Mouse (Mus musculus) limb, embryonic 10.5 days (tissue): ENCODE measurements at regions not wholly inside any gene's neighbourhood (a gene's known extent, or its start where the extent isn't known, plus 50 kb on each side); places are given as distances from the start of the nearest gene placed in this dataset. TPM values are rescaled to one million over a fixed set of nuclear protein-coding genes. Genes with fewer than 3 reads are reported as not detected.

Experiments
- DNase-seq: peaks from one replicate; pipeline ENCODE4 v3.0.0-alpha.2; 2017; ENCODE audit warnings: low spot score
- H3K27ac ChIP-seq: fragments of 300-500 bp; sonication (generic); 2 replicates; pipeline ENCODE4 v1.5.1; 2016; ENCODE audit warnings: mild to moderate bottlenecking
- H3K27me3 ChIP-seq: fragments of 300-500 bp; sonication (generic); 2 replicates; pipeline ENCODE4 v1.6.1; 2016; ENCODE audit warnings: low read depth, mild to moderate bottlenecking; ENCODE audit not compliant: poor library complexity, severe bottlenecking
- H3K36me3 ChIP-seq: fragments of 300-500 bp; sonication (generic); 2 replicates; pipeline ENCODE4 v1.6.1; 2016; ENCODE audit warnings: mild to moderate bottlenecking, moderate library complexity
- H3K4me1 ChIP-seq: fragments of 300-500 bp; sonication (generic); 2 replicates; pipeline ENCODE4 v1.6.1; 2016
- H3K4me3 ChIP-seq: fragments of 300-500 bp; sonication (generic); 2 replicates; pipeline ENCODE4 v1.5.1; 2016; ENCODE audit warnings: mild to moderate bottlenecking, moderate library complexity
- H3K9me3 ChIP-seq: fragments of 300-500 bp; sonication (generic); replicated peaks from 2 replicates; pipeline ENCODE4 v1.6.1; 2016; ENCODE audit warnings: mild to moderate bottlenecking
- WGBS: fragments of 180-500 bp; shearing (Covaris S2); methylation state at CpG from one replicate; pipeline ENCODE4 v1.1.7; 2016; 5-methylcytosine and 5-hydroxymethylcytosine counted together
- microRNA-seq: library from miRNA; unstranded; fragments of <30 nt; microRNA quantifications from one replicate; pipeline ENCODE4, GENCODE M21; 2017

DNA sequence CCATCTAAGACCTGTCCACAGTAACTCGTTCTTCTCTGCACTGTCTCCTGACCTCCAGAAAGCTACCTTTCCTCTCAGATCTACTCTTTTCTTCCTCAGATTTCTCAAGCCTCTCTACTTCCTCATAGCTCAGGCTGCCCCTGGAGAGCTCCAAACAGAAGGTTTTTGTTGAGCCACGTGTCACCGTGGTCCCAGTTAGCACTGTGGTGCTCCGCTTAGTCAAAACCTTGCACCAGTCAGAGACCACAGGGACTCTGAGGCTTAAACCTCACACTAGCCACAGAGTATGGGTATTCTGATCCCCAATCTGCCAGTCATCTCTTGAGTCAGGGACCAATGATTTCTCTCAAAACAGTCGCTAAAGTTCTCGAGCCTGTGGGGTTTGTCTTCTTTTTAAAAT lies 59.0 kb upstream of the Adam6b start:
- Histone ChIP-seq H3K4me1 (no peaks in the 10 kb centered on the region), H3K36me3 (no peaks in the 10 kb centered on the region), H3K27me3 (no peaks in the 10 kb centered on the region), H3K9me3 (no peaks in the 10 kb centered on the region), H3K27ac (no peak overlapping the region), H3K4me3 (no peak overlapping the region)
- WGBS, result 85% methylated on average over 6 of the region's 6 CpGs
- no peak for DNase-seq

Small RNA genes in the stretch of these regions (microRNA-seq; reads per million reads assigned to microRNA genes)
- gene Gm22175 (not detected), gene Gm24022 (not detected), gene Gm25747 (not detected)
